Mouse (Mus musculus) embryo, embryonic 10 days (tissue): ENCODE measurements around the gene Lmntd2.

Source experiments
- DNase-seq: peaks from one replicate; pipeline ENCODE4 v3.0.0-alpha.2; 2015; ENCODE audit warnings: low spot score

Lmntd2 gene

GRCm38 (mm10) chr7:141190220-141190619 is 23.7 kb downstream of the Lmntd2 start:
- no peak for DNase-seq

- no peak for DNase-seq
Observed at GRCm38 (mm10) chr7:141188733-141189132, 25.1 kb downstream of the Lmntd2 start.

- DNase-seq, result no peak
Observed at GRCm38 (mm10) chr7:141188194-141188593, 25.7 kb downstream of the Lmntd2 start.

GRCm38 (mm10) chr7:141176173-141176572 is 37.7 kb downstream of the Lmntd2 start:
- DNase-seq, result peak; percentile 95

- no peak for DNase-seq
Observed at GRCm38 (mm10) chr7:141175068-141175467, 38.8 kb downstream of the Lmntd2 start.

GRCm38 (mm10) chr7:141173323-141173850 is 40.5 kb downstream of the Lmntd2 start:
- no peak for DNase-seq

DNA sequence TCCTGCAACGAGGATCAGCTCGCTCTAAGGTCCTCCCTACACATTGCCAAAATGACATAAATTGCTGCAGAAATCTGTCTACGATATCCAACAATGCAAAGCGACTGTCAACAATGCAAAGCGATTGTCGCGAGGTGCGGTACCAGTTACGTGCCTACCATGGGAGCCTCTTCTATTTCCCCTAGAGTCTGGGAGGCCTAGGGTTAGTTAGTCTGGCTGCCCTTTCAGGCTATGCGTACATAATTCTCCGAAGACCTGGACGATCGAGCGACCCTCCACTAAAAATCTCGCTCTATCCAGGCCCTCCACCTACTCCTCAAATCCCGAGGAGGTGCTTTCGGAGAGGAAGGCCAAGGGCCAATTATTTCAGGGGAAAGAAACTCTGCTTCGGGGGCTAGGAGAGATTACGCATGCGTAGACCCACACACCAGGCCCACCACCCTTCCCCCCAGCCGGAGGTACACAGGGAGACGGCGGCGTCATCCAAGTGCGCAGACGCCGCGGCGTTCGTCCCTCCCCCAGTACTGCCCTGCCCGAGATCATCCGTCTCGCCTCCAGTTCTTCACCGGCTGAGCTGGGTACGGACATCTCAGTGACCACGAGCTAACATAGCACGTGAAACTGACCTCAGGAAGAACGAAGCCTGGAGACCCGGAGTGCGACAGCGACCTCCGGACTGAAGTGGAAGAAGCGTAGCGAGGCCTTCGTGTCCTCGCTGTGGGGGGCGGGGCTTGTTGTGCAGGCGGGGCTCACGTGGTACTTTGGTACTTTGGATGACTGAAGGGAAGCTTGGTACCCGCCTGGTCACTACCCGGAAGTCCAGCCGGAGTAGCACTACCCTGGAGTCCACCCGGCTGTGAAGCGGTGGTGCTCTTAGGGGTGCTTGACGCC is 41.5 kb downstream of the Lmntd2 start, which contains the start of gene Rnh1:
Gene Rnh1 (minus strand): TSS at position 742 of the 891 bp plus-strand sequence.
- peak; percentile 98 for DNase-seq

DNA sequence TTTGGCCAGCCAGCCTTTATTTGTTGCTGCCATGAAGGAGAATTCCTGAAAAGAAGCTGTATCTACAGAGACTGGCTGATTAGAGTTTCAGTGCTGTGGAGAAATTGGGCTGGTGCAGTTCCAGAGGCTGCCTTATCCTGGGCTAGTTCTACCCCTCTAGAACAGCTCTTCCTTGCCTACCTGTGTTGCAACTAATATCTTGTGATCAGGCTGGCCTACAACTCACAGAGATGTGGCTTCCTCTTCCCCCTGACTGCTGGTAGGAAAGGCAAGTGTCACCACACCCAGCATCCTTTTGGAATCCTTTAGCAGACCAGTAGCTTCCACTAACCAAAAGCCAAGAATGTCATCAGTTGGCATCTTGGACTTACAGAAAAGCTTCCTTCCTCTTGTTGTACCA is 44.0 kb downstream of the Lmntd2 start:
- DNase-seq, result no peak

DNA sequence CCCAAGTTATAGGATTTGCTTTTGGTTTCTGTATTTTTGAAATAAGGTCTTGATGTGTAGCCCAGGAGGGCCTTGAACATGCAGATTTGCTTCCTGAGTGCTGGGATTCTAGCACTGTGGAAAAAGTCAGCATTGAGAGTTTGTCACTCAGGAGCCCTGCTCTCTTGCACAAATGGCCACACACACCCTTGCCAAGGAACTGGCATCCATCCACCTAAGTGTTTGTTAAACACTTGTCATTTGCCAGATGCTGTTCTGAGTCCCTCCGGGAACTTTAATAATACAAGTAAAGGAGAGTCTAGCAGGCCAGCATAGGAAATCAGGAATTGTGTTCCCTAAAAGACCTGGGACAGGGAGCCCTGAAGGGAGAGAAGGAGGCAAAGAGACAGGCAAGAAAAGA is 44.6 kb downstream of the Lmntd2 start:
- no peak for DNase-seq

DNA sequence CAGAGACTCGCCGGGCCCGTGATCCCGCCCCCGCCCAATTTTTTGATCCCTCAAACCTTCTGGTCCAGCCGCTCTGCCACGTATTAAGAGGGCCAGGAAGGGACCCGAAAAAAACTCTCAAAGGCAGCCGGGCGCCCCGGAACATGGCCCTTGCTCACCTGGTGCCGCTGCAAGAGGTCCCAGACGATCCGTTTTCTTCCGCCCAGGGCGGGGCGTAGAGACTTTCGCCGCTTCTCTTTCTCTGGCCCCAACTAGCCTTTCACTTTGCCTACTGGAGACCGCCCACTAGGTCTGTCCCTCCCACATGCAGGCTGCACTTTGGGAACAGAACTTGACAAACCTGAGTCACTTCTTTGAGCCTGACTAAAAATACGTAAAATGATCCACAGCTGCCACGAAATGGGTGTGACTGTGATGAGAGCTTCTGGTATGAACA is 45.3 kb downstream of the Lmntd2 start:
- DNase-seq, result peak; percentile 70

DNA sequence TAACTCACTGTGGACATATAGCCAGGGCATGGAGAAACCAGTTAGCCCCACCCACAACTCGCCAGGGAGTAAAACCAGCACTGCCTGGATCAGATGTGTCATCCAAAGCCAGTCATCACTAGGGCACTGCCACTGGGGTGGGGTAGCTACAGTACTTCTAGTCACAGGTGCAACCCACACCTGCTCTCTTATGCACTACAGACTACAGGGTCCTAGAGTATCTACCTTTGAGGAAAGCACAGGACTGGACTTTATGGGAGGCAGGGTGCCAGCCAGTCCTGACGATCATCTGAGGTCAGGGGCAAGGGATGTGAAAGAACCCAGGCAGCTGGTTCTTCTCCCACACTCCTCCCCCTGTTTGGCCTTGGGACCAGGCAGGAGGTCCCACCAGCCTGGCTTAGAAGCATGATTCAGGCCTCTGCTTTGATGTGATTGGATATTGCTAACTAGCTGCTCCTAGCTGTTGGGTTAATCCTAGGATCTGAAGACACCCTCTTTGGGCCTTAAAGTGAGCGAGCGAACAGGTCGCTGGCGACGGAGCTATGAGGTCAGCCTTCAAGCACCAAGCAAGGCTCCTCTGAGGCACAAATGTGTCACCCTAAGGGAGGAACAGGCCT is 45.9 kb downstream of the Lmntd2 start:
- DNase-seq, result peak; percentile 32

- DNase-seq, result no peak
Observed at GRCm38 (mm10) chr7:141164850-141165249, 49.0 kb downstream of the Lmntd2 start.

DNA sequence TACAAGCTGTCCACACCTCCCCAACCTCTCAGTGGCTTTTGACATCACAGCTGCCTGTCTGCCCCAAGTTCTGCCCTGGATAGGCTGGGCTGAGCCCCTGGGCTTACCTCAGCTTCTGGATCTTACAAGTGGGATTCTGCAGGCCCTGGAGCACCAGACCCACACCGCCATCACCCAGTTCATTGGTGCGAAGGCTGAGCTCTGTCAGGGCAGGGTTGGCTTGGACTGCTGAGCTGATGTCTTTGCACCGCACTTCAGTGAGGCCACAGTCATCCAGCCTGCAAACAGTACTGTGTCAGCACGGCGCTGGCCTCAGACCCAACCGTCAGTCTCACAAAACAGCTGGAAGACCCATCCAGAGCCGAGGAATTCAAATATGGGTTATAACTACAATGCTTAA is 49.5 kb downstream of the Lmntd2 start:
- no peak for DNase-seq
